Mouse (Mus musculus) kidney, adult 2 months (tissue): Measurements from ENCODE around the gene Uba6. TPM values are rescaled to one million over a fixed set of nuclear protein-coding genes. Genes with fewer than 3 reads are reported as not detected.

Source experiments
- DNase-seq: peaks from one replicate; pipeline ENCODE4 v3.0.0; 2021
- H3K27ac ChIP-seq: fragments of 200-500 bp; 2 replicates; pipeline ENCODE4 v1.5.1; 2012; ENCODE audit warnings: low read depth, low read length, control low read depth, inconsistent platforms; ENCODE audit not compliant: insufficient read depth
- H3K27me3 ChIP-seq: fragments of 200-500 bp; replicated peaks from 2 replicates; pipeline ENCODE4 v1.6.1; 2012; ENCODE audit warnings: mild to moderate bottlenecking, moderate library complexity, low read length, inconsistent platforms; ENCODE audit not compliant: control insufficient read depth, insufficient read depth
- H3K36me3 ChIP-seq: fragments of 200-500 bp; 2 replicates; pipeline ENCODE4 v1.6.1; 2012; ENCODE audit warnings: mild to moderate bottlenecking, moderate library complexity, low read length, inconsistent platforms; ENCODE audit not compliant: control insufficient read depth, insufficient read depth
- H3K4me1 ChIP-seq: fragments of 200-500 bp; 2 replicates; pipeline ENCODE4 v1.6.1; 2011; ENCODE audit warnings: low read length; ENCODE audit not compliant: control insufficient read depth, insufficient read depth
- H3K4me3 ChIP-seq: fragments of 200-500 bp; 2 replicates; pipeline ENCODE4 v1.5.1; 2011; ENCODE audit warnings: mild to moderate bottlenecking, low read depth, low read length, control low read depth; ENCODE audit not compliant: insufficient read depth
- CTCF ChIP-seq: fragments of 200-500 bp; conservative IDR thresholded peaks from 2 replicates; pipeline ENCODE4 v1.5.1; 2011; ENCODE audit warnings: low read depth, mild to moderate bottlenecking, control low read depth, low read length, moderate library complexity, mixed read lengths; ENCODE audit not compliant: insufficient read depth, insufficient read length
- POLR2A ChIP-seq: fragments of 200-500 bp; IDR thresholded peaks from one replicate; pipeline ENCODE4 v1.6.1; 2011; ENCODE audit warnings: low read depth, low read length, control low read depth
- WGBS: fragments of 180-500 bp; shearing (Covaris S2); methylation state at CpG from one replicate; pipeline ENCODE4 v1.1.7; 2018; 5-methylcytosine and 5-hydroxymethylcytosine counted together
- polyA plus RNA-seq: library from polyadenylated mRNA; depleted of rRNA; stranded (reverse); fragments of >200 nt; gene quantifications from 2 replicates; pipeline ENCODE4 v1.2.3, GENCODE M21; 2012

Gene Uba6
- polyA plus RNA-seq, 1 experiment = 2.1 TPM

GRCm38 (mm10) chr5:86072756-86073386, 99.7 kb downstream of the Uba6 start:
- Histone ChIP-seq H3K27me3 (no peaks in the 10 kb centered on the region), H3K4me1 (no peaks in the 10 kb centered on the region), H3K27ac (no peak overlapping the region), H3K4me3 (no peak overlapping the region), H3K36me3 (no peaks in the 10 kb centered on the region)
- WGBS = 82% methylated on average over 4 of the region's 4 CpGs
- no peak for DNase-seq
- TF ChIP-seq CTCF (no peak), POLR2A (no peak)

DNA sequence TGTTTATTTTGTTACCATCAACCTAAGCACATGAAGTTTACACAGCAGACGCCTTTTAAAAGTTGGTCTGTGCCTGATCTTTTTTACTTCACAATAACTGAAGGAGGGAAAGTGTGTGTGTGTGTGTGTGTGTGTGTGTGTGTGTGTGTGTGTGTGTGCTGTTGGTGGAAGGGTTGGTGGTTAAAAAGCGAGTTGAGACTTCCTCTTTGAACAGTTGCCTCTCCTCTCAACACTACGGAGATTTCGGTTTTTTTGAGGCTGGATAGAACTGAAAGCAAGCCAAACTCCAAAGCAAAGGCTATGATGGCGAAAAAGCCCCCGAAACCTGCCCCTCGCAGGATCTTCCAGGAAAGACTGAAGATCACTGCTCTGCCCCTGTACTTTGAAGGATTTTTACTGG, 101.1 kb downstream of the Uba6 start, which contains the start of gene Stap1:
Gene Stap1, plus strand, starts transcription at position 209 of the 400 bp plus-strand sequence.
- 65% methylated on average over 7 of the region's 7 CpGs for WGBS
- Histone ChIP-seq H3K36me3 (no peaks in the 10 kb centered on the region), H3K4me1 (no peaks in the 10 kb centered on the region), H3K4me3 (no peak within 1 kb of the TSS), H3K27ac (no peak within 1 kb of the TSS), H3K27me3 (no peaks in the 10 kb centered on the region)
- no peak for TF ChIP-seq POLR2A
- no peak for TF ChIP-seq CTCF
- peak; percentile 11 for DNase-seq

DNA sequence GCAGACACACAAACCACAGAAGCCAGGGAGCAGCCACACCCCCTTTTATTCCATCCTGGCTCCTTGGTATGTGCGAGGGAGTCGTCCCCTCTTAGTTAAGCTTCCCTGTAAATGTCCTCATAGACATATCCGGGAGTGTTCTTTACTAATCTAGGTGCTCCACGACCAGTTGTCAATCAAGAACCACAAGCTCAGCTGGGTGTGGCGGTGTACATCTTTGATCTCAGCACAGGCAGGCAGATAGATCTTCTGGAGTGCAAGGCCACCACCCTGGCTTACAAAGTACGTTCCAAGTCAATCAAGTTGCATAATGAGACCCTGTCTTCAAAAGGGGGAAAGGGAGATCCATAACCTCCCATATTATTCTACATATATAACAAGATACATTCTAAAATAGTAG, 103.5 kb downstream of the Uba6 start:
- Histone ChIP-seq H3K27ac (no peak overlapping the region), H3K4me3 (no peak overlapping the region), H3K4me1 (peaks cover 4% of the 10 kb centered on the region; the same call in 1 of the 2 replicates), H3K27me3 (no peaks in the 10 kb centered on the region), H3K36me3 (no peaks in the 10 kb centered on the region)
- WGBS = 81% methylated on average over 6 of the region's 6 CpGs
- DNase-seq = no peak
- TF ChIP-seq CTCF (no peak), POLR2A (no peak)

DNA sequence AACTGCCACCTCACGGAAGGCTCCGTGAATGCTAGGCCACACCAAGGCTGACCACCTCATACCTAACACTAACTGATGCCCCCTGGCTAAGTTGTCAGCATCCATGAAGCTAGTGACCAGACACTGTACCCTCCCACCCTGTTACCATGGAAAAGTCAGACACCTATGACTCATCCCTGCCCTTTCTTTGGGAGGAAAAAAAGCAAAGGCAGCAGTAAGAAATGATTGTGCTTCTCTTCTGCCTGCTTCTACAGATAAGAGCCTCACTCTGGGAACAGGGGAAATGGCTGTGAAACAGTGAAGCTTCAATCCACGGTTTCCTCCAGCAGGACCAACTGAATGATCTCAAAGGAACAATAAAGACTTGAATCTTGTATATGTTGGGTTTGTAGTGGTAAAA, 104.2 kb downstream of the Uba6 start:
- 75% methylated on average over 3 of the region's 3 CpGs for WGBS
- Histone ChIP-seq H3K27ac (no peak overlapping the region), H3K4me1 (peaks cover 4% of the 10 kb centered on the region; the same call in 1 of the 2 replicates), H3K4me3 (no peak overlapping the region), H3K36me3 (no peaks in the 10 kb centered on the region), H3K27me3 (no peaks in the 10 kb centered on the region)
- no peak for TF ChIP-seq POLR2A
- no peak for TF ChIP-seq CTCF
- no peak for DNase-seq

DNA sequence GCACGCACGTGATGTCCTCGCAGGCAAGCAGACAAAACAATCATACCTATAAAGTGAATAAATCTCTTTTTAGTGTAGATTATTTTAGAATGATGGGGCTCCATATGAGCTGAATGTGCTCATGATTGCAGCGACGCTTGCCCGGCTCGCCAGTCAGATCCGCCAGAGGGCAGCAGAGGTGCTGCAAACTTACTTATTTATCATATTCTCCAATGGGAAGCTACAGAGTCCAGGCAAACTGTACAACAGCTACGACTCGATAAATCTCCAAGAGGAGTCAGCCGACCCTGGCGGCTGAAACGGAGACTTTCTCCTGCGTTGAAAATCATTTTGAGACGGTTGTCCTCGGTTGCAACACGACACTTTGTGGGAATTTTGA, 106.1 kb downstream of the Uba6 start:
- Histone ChIP-seq H3K36me3 (no peaks in the 10 kb centered on the region), H3K27ac (0 out of 2 replicates have a peak overlapping the region, but pooled peaks have one; percentile 21), H3K4me3 (peak overlapping the region; percentile 49), H3K27me3 (no peaks in the 10 kb centered on the region), H3K4me1 (peaks cover 4% of the 10 kb centered on the region; the same call in 1 of the 2 replicates)
- peak; percentile 90 for TF ChIP-seq CTCF
- TF ChIP-seq POLR2A = no peak
- peak; percentile 93 for DNase-seq
- under 1% methylated on average over 17 of the region's 17 CpGs for WGBS

- Histone ChIP-seq H3K27ac (0 out of 2 replicates have a peak overlapping the region, but pooled peaks have one; percentile 21), H3K36me3 (no peaks in the 10 kb centered on the region), H3K27me3 (no peaks in the 10 kb centered on the region), H3K4me1 (peaks cover 4% of the 10 kb centered on the region; the same call in 1 of the 2 replicates), H3K4me3 (peak overlapping the region; percentile 37)
- no peak for DNase-seq
- WGBS = under 1% methylated on average over 17 of the region's 17 CpGs
- TF ChIP-seq POLR2A = no peak
- no peak for TF ChIP-seq CTCF
Observed at GRCm38 (mm10) chr5:86065876-86066550, 106.6 kb downstream of the Uba6 start.

DNA sequence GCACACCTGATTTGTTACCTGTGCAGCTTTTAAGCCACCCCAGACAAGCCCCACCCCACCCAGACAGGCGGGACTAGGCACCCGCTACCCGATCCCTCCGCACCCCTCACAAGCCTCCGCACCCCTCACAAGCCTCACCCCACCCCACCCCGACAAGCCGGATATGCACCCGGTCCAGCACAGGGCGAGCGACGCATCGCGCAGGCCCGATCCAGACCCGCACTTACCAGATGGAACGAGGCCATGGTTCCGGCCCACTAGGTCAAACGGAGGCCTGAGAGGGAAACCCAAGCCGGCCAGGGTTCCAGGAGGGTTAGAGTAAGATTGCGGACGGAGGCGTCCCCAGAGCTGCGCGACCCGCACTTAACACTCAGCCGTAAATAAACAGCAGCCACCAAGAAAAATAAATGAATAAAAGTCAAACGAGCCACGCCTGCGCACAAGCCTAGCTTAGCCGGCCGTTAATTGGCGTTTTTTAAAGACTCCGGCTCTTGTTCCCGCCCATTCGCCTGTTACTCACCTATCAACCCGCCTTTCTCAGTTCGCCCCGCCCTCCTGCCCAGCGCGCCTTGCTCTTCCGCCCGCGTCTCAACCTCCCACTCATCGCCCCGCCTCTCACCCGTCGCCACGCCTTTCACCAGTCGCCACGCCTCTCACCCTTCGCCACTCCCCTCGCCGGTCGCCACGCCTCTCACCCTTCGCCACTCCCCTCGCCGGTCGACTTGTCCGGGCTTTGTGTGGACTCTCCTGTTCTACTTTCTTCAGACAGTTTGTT, 107.3 kb downstream of the Uba6 start, which contains the start of gene Cenpc1:
Gene Cenpc1, minus strand, starts transcription at position 483 of the 775 bp plus-strand sequence.
- peak; percentile 99 for DNase-seq
- Histone ChIP-seq H3K4me1 (peaks cover 4% of the 10 kb centered on the region; the same call in 1 of the 2 replicates), H3K27me3 (no peaks in the 10 kb centered on the region), H3K36me3 (no peaks in the 10 kb centered on the region), H3K4me3 (peak within 1 kb of the TSS; percentile 62), H3K27ac (peak within 1 kb of the TSS; percentile 21; the same call in 1 of the 2 replicates)
- under 1% methylated on average over 60 of the region's 60 CpGs for WGBS
- peak; percentile 25 for TF ChIP-seq POLR2A
- no peak for TF ChIP-seq CTCF
